Mouse (Mus musculus) hindbrain, embryonic 15.5 days (tissue): ENCODE results near the gene Ssbp4. TPM values are rescaled to one million over a fixed set of nuclear protein-coding genes. Genes with fewer than 3 reads are reported as not detected.

Experiments used
- ATAC-seq: fragments of 200-750 bp; cut with Nextera tagmentation; 2 replicates; pipeline ENCODE4 v1.8.0; 2017; ENCODE audit warnings: low read depth, moderate number of reproducible peaks, moderate TSS enrichment; ENCODE audit not compliant: low FRiP score
- H3K27ac ChIP-seq: fragments of 300-500 bp; sonication (generic); replicated peaks from 2 replicates; pipeline ENCODE4 v1.5.1; 2015; ENCODE audit warnings: mild to moderate bottlenecking, inconsistent platforms
- H3K27me3 ChIP-seq: fragments of 300-500 bp; sonication (generic); 2 replicates; pipeline ENCODE4 v1.6.1; 2015; ENCODE audit warnings: control low read depth, inconsistent platforms
- H3K36me3 ChIP-seq: fragments of 300-500 bp; sonication (generic); 2 replicates; pipeline ENCODE4 v1.6.1; 2015; ENCODE audit warnings: control low read depth, inconsistent platforms
- H3K4me1 ChIP-seq: fragments of 300-500 bp; sonication (generic); replicated peaks from 2 replicates; pipeline ENCODE4 v1.6.1; 2015; ENCODE audit warnings: control low read depth, inconsistent platforms
- H3K4me2 ChIP-seq: fragments of 300-500 bp; sonication (generic); 2 replicates; pipeline ENCODE4 v1.6.1; 2015; ENCODE audit warnings: moderate library complexity, mild to moderate bottlenecking, inconsistent platforms
- H3K4me3 ChIP-seq: fragments of 300-500 bp; sonication (generic); 2 replicates; pipeline ENCODE4 v1.5.1; 2015; ENCODE audit warnings: mild to moderate bottlenecking, inconsistent platforms
- H3K9ac ChIP-seq: fragments of 300-500 bp; sonication (generic); 2 replicates; pipeline ENCODE4 v1.6.1; 2015; ENCODE audit warnings: inconsistent platforms
- H3K9me3 ChIP-seq: fragments of 300-500 bp; sonication (generic); 2 replicates; pipeline ENCODE4 v1.6.1; 2016; ENCODE audit warnings: control low read depth, inconsistent platforms
- WGBS: fragments of 180-500 bp; shearing (Covaris S2); methylation state at CpG from one replicate; pipeline ENCODE4 v1.1.7; 2015; 5-methylcytosine and 5-hydroxymethylcytosine counted together
- polyA plus RNA-seq: library from polyadenylated mRNA; unstranded; fragments of >200 nt; fragmentation: Nextera tagmentation; extraction: Ambion mirVana; gene quantifications from 2 replicates; pipeline ENCODE4 v1.2.1, GENCODE M21; 2015

The Ssbp4 gene
- polyA plus RNA-seq, 1 experiment from 2014 or later: 172 TPM

DNA sequence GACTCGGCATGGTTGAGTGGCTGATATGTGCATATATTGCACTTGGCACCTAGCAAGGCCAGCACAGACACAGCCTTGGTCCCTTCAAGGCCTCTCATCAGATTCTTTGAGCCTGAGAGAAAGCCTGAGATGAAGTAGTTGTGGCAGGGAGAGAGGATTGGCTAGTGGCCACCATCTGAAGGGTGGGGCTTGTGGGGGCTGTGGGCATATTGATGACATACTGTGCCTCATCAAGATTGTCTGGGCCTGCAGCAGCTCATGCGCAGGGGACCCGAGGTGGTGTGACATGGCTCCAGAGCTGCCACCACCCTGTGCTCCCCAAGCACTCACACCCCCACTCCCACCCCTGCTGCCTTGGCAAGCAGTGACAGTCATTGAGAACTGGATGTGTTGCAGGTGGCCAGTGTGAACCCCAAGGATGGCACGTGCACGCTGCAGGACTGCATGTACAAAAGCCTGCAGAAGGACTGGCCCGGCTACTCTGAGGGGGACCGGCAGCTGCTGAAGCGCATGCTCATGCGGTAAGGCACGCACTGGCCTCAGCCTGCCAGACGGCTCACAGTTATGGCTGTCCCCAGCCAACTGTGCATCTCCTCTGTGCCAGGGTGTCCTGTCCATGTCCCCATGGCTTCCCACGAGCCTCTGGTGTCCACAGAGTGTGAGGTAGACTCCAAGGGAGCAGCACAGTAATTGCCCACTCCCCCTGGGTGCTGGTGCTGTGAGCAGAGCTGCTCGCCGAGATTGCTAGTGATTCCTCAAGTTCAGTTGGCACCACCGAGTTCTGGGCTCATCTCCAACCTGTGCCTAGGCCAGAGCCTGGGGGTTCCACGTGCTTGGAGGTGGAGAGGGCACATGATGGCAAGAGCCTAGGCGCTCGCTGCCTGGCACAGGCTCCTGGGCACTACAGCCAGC lies 24.9 kb downstream of the Ssbp4 start:
- Histone ChIP-seq H3K9me3 (no peaks in the 10 kb centered on the region), H3K9ac (no peak overlapping the region), H3K4me3 (no peak overlapping the region), H3K27me3 (no peaks in the 10 kb centered on the region), H3K4me1 (no peaks in the 10 kb centered on the region), H3K36me3 (peaks cover 58% of the 10 kb centered on the region), H3K27ac (no peak overlapping the region; the same call in 1 of the 2 replicates), H3K4me2 (no peak overlapping the region)
- ATAC-seq: peak; percentile 31; the same call in 1 of the 2 replicates
- 83% methylated on average over 18 of the region's 18 CpGs for WGBS

DNA sequence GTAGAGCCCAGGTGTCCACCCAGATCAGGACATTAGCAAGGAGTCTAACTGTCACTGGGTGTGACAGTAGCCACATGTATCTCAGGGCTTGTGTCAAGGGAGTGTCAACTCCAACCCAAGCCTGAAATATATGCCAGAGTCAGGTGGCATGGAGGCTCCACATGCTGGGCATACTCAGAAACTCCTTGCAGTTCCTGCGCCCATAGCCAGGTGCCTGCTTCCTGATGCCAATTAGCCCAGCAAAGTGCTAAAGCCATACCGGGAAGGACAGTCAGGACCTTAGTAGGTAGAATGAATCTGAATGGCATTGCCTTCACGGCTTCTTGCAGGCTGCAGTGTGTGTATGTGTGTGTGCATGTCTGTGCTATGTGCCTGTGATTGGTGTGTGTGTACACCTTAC lies 31.5 kb downstream of the Ssbp4 start:
- H3K36me3 ChIP-seq: peaks cover 23% of the 10 kb centered on the region
- H3K4me1 ChIP-seq: no peaks in the 10 kb centered on the region
- no peak overlapping the region for H3K4me3 ChIP-seq
- WGBS: 96% methylated on average over 3 of the region's 3 CpGs
- no peak overlapping the region for H3K27ac ChIP-seq
- no peak overlapping the region for H3K9ac ChIP-seq
- H3K4me2 ChIP-seq: no peak overlapping the region
- H3K27me3 ChIP-seq: no peaks in the 10 kb centered on the region
- H3K9me3 ChIP-seq: no peaks in the 10 kb centered on the region
- no peak for ATAC-seq

DNA sequence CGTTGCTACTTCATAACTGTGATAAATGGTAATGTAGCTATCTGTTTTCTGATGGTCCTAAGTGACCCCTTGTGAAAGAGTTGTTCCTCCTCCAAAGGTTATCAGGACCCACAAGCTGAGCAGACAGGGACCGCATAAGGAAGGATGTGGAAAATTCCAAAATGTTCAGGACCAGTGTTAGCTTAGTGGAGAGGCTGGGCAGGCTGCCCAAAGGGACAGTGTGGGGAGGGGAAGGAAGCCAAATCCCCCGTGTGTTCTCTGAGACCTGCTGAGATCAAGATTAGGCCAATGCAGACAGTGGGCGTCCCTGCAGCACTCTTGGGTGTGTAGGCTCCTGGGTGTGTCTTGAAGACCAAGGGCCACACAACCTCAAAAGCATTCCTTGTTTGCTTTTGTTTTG lies 33.8 kb downstream of the Ssbp4 start:
- no peaks in the 10 kb centered on the region for H3K4me1 ChIP-seq
- no peak overlapping the region for H3K9ac ChIP-seq
- no peak overlapping the region for H3K4me3 ChIP-seq
- no peaks in the 10 kb centered on the region for H3K9me3 ChIP-seq
- H3K36me3 ChIP-seq: peaks cover 9% of the 10 kb centered on the region; the same call in 1 of the 2 replicates
- H3K4me2 ChIP-seq: no peak overlapping the region
- WGBS: 81% methylated on average over 4 of the region's 4 CpGs
- ATAC-seq: no peak
- H3K27ac ChIP-seq: no peak overlapping the region
- H3K27me3 ChIP-seq: no peaks in the 10 kb centered on the region

DNA sequence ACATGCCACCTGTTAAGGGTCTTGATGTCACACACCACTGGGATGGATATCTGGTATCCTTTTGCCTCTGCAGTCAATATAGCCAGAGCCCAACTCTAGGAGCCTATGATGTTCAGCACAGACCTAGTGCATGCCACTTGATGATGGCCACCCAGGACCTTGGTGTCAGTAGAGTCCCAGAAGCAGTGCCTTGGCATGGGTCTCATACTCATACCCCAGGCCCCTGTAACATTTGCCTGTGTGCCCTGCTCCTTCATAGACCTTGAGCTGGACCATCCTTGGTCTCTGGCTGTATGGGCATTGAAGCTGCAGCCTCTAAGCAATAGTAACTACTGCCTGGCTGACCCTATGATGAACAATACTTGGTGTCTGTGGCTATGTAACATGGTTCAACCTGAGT lies 34.4 kb downstream of the Ssbp4 start:
- Histone ChIP-seq H3K27ac (no peak overlapping the region), H3K27me3 (no peaks in the 10 kb centered on the region), H3K9ac (no peak overlapping the region), H3K4me3 (no peak overlapping the region), H3K9me3 (no peaks in the 10 kb centered on the region), H3K4me2 (no peak overlapping the region), H3K4me1 (no peaks in the 10 kb centered on the region), H3K36me3 (peaks cover 8% of the 10 kb centered on the region; the same call in 1 of the 2 replicates)
- ATAC-seq: no peak

DNA sequence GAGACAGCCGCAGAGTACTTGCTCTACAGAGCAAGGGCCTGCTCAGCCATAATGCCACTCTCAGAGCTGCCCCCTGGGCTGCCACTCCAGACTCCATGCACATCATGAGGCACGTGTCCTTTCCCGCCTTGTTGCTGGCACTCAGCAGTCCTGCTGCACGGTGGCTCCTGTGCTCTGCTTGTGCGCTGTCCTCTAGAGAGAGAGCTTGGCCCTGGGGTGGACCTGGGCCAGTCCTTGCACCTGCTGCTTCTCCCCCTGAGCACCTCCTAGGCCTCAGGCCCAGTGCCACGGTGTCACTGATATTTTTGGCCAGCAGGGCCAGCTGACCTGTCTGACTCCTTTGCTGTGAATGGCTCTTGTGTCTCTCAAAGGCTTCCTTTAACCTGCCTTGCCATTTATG lies 37.7 kb downstream of the Ssbp4 start:
- Histone ChIP-seq H3K4me2 (no peak overlapping the region), H3K4me1 (no peaks in the 10 kb centered on the region), H3K9me3 (no peaks in the 10 kb centered on the region), H3K4me3 (no peak overlapping the region), H3K27me3 (no peaks in the 10 kb centered on the region), H3K27ac (no peak overlapping the region), H3K9ac (no peak overlapping the region), H3K36me3 (no peaks in the 10 kb centered on the region)
- no peak; the same call in 1 of the 2 replicates for ATAC-seq
- WGBS: 76% methylated on average over 6 of the region's 6 CpGs

DNA sequence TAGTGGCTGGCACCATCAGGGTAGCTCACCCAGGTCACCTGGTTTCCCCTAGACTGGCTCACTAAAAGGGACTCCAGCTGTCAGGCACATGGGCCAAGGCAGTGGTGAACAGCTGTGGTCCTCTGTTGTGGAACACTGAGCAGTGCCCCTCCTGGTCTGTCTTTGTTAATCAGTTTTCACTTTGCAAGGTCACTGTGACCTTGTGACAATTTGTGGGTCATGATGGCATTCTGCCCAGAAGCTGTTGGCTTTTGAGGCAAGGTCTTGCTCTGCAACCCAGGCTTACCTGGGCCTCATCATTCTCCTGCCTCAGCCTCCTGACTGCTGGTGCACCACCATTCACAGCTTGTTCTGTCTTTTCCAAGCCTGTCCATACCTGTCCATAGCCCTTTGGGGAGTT lies 38.3 kb downstream of the Ssbp4 start:
- ATAC-seq: peak; percentile 23; the same call in 1 of the 2 replicates
- H3K9ac ChIP-seq: no peak overlapping the region
- no peak overlapping the region for H3K27ac ChIP-seq
- H3K4me2 ChIP-seq: no peak overlapping the region
- 0 out of 2 replicates have a peak, but pooled peaks cover 3% of the 10 kb centered on the region for H3K4me1 ChIP-seq
- H3K36me3 ChIP-seq: no peaks in the 10 kb centered on the region
- no peaks in the 10 kb centered on the region for H3K27me3 ChIP-seq
- no peaks in the 10 kb centered on the region for H3K9me3 ChIP-seq
- no peak overlapping the region for H3K4me3 ChIP-seq

DNA sequence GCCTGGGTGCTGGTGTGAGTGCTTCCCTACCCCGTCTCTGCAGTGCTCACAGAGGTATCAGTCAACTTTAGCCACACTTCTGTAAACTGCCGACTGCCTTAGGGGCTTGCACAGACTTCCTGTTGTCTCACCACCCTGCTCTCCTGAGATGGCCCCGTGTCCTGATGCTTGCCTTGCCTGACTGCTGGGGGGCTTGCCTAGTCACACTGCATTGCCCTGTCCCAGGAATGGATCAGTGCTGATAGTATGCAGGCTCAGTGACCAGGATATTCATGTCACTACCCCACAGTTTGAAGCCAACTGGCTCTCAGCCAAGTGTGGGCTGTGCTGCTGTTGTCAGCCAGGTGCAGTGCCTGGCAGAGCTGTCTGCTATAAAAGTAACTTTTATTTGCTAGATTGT lies 43.1 kb downstream of the Ssbp4 start:
- WGBS: 65% methylated on average over 3 of the region's 3 CpGs
- ATAC-seq: 0 out of 2 replicates have a peak, but pooled peaks have one; percentile 24

DNA sequence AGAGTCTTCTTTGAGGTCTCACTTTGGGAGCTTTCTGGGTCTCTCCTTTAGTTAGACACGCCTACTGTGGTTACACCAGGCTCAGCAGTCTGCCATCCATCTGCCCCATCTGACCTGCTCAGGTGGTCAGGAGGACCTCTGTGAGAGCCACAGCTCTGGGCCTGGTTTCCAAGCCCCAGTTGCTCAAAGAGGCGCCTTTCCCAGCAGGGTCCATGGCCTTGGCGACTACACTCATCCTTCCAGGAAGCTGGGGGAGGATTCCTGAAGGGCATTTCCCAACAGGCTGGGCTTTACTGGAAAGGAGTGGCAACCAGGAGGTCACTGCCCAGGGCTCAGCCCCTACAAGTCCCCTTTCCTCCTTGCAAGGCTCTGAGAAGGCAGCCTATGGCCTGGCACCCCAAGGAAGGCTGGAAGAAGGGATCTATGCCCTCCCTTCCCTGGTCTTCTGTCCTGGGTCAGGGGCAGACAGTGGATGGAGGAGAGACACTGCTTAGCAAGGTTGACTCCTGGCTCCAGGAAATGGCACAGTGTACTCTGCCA lies 43.9 kb downstream of the Ssbp4 start:
- H3K27ac ChIP-seq: no peak overlapping the region
- H3K4me3 ChIP-seq: no peak overlapping the region
- no peak overlapping the region for H3K9ac ChIP-seq
- H3K9me3 ChIP-seq: no peaks in the 10 kb centered on the region
- no peaks in the 10 kb centered on the region for H3K27me3 ChIP-seq
- peaks cover 30% of the 10 kb centered on the region; the same call in 1 of the 2 replicates for H3K4me1 ChIP-seq
- H3K36me3 ChIP-seq: no peaks in the 10 kb centered on the region
- no peak for ATAC-seq
- no peak overlapping the region for H3K4me2 ChIP-seq
- WGBS: 81% methylated on average over 3 of the region's 3 CpGs

More for the DNA sequence above, 43.1 kb downstream of the Ssbp4 start:
- no peaks in the 10 kb centered on the region for H3K36me3 ChIP-seq
- no peaks in the 10 kb centered on the region for H3K9me3 ChIP-seq
- no peaks in the 10 kb centered on the region for H3K27me3 ChIP-seq
- no peak overlapping the region for H3K4me3 ChIP-seq
- H3K4me1 ChIP-seq: peaks cover 22% of the 10 kb centered on the region; the same call in 1 of the 2 replicates
- H3K9ac ChIP-seq: no peak overlapping the region
- no peak overlapping the region for H3K27ac ChIP-seq
- H3K4me2 ChIP-seq: no peak overlapping the region

DNA sequence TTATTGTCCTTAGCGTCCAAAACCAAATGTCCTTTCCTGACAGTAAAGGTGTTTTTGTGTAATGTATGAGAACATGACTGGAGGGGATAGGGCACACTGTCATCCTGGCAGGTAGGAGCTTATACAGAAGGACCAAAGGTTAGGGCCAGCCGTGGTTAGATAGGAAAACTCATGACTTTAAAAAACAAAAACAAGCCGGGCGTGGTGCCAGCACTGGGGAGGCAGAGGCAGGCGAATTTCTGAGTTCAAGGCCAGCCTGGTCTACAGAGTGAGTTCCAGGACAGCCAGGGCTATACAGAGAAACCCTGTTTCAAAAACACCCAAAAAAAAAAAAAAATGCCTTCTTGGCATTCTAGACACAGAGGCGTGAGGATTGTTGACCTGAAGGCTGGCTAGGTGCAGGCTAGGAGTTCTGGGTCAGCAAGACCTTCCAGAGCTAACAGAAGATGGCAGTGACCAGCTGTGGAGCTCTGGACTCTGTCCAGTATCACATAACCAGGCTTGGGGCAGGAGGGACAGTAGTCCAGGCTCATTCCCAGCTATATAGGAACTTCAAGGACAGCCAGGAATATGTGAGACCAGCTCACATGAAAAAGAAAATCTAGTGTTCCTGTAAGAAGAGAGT lies 44.8 kb downstream of the Ssbp4 start:
- no peak for ATAC-seq
- 92% methylated on average over 6 of the region's 6 CpGs for WGBS

DNA sequence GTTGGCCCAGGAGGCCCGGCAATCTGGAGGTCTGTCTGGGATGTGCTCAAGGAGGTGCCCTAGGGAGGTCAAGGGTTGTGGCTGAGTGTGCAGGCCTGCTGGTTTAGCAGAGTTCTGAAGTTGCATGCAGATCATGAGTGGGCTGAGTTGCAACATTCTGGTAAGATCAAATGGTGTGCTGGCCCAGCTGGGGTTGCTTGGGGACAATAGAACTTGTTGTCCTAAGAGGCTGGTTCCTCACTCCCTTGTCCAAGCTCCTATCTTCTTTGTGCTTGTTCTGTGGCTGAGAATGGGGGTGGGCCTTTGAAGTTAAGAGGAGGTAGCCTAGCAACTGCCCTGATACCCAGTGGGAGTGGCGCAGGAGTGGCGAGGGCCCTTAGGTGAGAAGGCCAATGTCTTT lies 45.9 kb downstream of the Ssbp4 start:
- H3K27ac ChIP-seq: no peak overlapping the region
- WGBS: 81% methylated on average over 3 of the region's 3 CpGs
- no peaks in the 10 kb centered on the region for H3K27me3 ChIP-seq
- no peak overlapping the region for H3K4me2 ChIP-seq
- H3K9me3 ChIP-seq: no peaks in the 10 kb centered on the region
- no peaks in the 10 kb centered on the region for H3K36me3 ChIP-seq
- ATAC-seq: no peak
- H3K4me3 ChIP-seq: no peak overlapping the region
- H3K9ac ChIP-seq: no peak overlapping the region
- peaks cover 33% of the 10 kb centered on the region; the same call in 1 of the 2 replicates for H3K4me1 ChIP-seq

More for the DNA sequence above, 44.8 kb downstream of the Ssbp4 start:
- Histone ChIP-seq H3K4me2 (no peak overlapping the region), H3K9me3 (no peaks in the 10 kb centered on the region), H3K9ac (no peak overlapping the region), H3K4me3 (no peak overlapping the region), H3K27me3 (no peaks in the 10 kb centered on the region), H3K27ac (no peak overlapping the region), H3K36me3 (no peaks in the 10 kb centered on the region), H3K4me1 (peaks cover 33% of the 10 kb centered on the region; the same call in 1 of the 2 replicates)

DNA sequence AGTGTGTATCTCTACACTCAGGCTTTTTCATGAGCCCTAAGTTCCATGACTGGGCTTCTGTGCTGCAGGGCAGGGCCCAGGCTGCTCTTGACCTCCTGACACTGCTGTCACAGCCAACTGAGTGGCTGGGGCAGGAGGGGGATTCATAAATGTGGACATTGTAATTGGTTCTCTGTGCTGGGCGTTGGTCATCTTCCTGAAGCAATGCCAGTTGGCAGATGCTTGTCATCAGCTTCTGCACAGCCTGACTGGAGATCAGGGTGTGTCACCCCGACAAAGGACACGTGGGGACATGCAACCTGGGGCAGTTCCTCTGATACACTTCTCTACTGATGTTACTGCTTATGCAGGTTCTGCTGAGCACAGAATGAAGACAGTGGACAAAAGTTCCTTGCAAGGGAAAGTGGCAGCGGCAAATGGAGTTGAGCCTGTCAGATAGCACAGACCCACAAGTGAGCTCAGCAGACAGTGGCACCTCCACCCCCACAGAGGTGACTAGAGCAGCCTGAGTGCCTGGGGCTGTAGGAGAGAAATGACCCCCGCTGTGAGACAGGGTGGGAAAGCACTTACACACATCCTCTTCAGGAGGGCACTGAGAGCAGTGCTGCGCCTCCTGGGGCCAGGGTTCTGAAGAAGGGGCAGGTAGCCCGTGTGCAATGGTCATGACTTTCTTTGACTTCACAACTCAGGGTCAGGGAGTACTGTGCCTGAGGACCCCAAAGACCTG lies 46.7 kb downstream of the Ssbp4 start:
- H3K27ac ChIP-seq: no peak overlapping the region
- no peaks in the 10 kb centered on the region for H3K36me3 ChIP-seq
- H3K4me3 ChIP-seq: no peak overlapping the region
- no peaks in the 10 kb centered on the region for H3K9me3 ChIP-seq
- H3K27me3 ChIP-seq: no peaks in the 10 kb centered on the region
- H3K4me1 ChIP-seq: peaks cover 33% of the 10 kb centered on the region; the same call in 1 of the 2 replicates
- H3K4me2 ChIP-seq: no peak overlapping the region
- no peak overlapping the region for H3K9ac ChIP-seq
- ATAC-seq: no peak
- WGBS: 78% methylated on average over 7 of the region's 7 CpGs
